Mouse (Mus musculus): ENCODE data around the gene Prrt4.
"Not testable (repeated sequence)": the region's sequence is repeated elsewhere in the genome, so short reads cannot be mapped to it uniquely, and the experiment has no call there.

Gene Prrt4

GRCm38 (mm10) chr6:29178888-29179658 lies at the start of gene Prrt4:
Prrt4 (minus strand) TSS chr6:29179584.
- peak; percentile 56 for DNase-seq (ENCODE audit: low read depth, low spot score)

- DNase-seq (ENCODE audit: low read depth, low spot score), result not testable (repeated sequence)
These were observed 38.3 kb upstream of the Prrt4 start for GRCm38 (mm10) chr6:29217717-29218116.

GRCm38 (mm10) chr6:29215881-29216501 lies 36.6 kb upstream of the Prrt4 start, which contains the start of gene Impdh1:
Impdh1 (minus strand) TSS chr6:29216364.
- DNase-seq (ENCODE audit: low read depth, low spot score), result no peak

- no peak for DNase-seq (ENCODE audit: low read depth, low spot score)
These were observed 35.8 kb upstream of the Prrt4 start for GRCm38 (mm10) chr6:29215181-29215580.

- no peak for DNase-seq (ENCODE audit: low read depth, low spot score)
These were observed 35.4 kb upstream of the Prrt4 start for GRCm38 (mm10) chr6:29214776-29215175.

GRCm38 (mm10) chr6:29214245-29214644 lies 34.9 kb upstream of the Prrt4 start:
- no peak for DNase-seq (ENCODE audit: low read depth, low spot score)

GRCm38 (mm10) chr6:29213436-29213835 lies 34.1 kb upstream of the Prrt4 start:
- no peak for DNase-seq (ENCODE audit: low read depth, low spot score)

- DNase-seq (ENCODE audit: low read depth, low spot score), result peak; percentile 55
These were observed 32.6 kb upstream of the Prrt4 start for GRCm38 (mm10) chr6:29211806-29212492.

- DNase-seq (ENCODE audit: low read depth, low spot score), result no peak
These were observed 31.8 kb upstream of the Prrt4 start for GRCm38 (mm10) chr6:29211146-29211545.

GRCm38 (mm10) chr6:29210231-29210936 lies 31.0 kb upstream of the Prrt4 start:
- no peak for DNase-seq (ENCODE audit: low read depth, low spot score)

- DNase-seq (ENCODE audit: low read depth, low spot score), result no peak
These were observed 28.8 kb upstream of the Prrt4 start for GRCm38 (mm10) chr6:29208178-29208577.

GRCm38 (mm10) chr6:29207017-29207416 lies 27.6 kb upstream of the Prrt4 start:
- DNase-seq (ENCODE audit: low read depth, low spot score), result no peak

GRCm38 (mm10) chr6:29206006-29206405 lies 26.6 kb upstream of the Prrt4 start:
- no peak for DNase-seq (ENCODE audit: low read depth, low spot score)

GRCm38 (mm10) chr6:29204932-29205614 lies 25.7 kb upstream of the Prrt4 start:
- DNase-seq (ENCODE audit: low read depth, low spot score), result no peak

- no peak for DNase-seq (ENCODE audit: low read depth, low spot score)
These were observed 24.6 kb upstream of the Prrt4 start for GRCm38 (mm10) chr6:29203861-29204585.

- no peak for DNase-seq (ENCODE audit: low read depth, low spot score)
These were observed 23.7 kb upstream of the Prrt4 start for GRCm38 (mm10) chr6:29203096-29203495.

GRCm38 (mm10) chr6:29201988-29202387 lies 22.6 kb upstream of the Prrt4 start:
- DNase-seq (ENCODE audit: low read depth, low spot score), result no peak

- no peak for DNase-seq (ENCODE audit: low read depth, low spot score)
These were observed 22.0 kb upstream of the Prrt4 start for GRCm38 (mm10) chr6:29201341-29201740.

- DNase-seq (ENCODE audit: low read depth, low spot score), result no peak
These were observed 21.1 kb upstream of the Prrt4 start for GRCm38 (mm10) chr6:29200496-29200895.

GRCm38 (mm10) chr6:29199223-29199855 lies 20.0 kb upstream of the Prrt4 start:
- DNase-seq (ENCODE audit: low read depth, low spot score), result no peak

Measured in brain, embryonic 18.5 days (tissue).